ENCODE assay signal across 8 mouse cellular contexts in genomic region chr4:116821694-116822016, GRCm38 (mm10). TPM values are rescaled to one million over a fixed set of nuclear protein-coding genes. Genes with fewer than 3 reads are reported as not detected.
DNase-seq lines count a peak whose midpoint lies in the region; ATAC-seq and TF ChIP-seq lines count a peak whose summit lies in the region.

Gene Hpdl, minus strand, starts transcription at chr4:116821707.

- no peaks in the 10 kb centered on the region for H3K9me3 ChIP-seq in forebrain, embryonic 11.5 days (ENCODE audit: control insufficient read depth, low read length)
- H3K9me3 ChIP-seq in liver, embryonic 11.5 days (ENCODE audit: control insufficient read depth, low read length): no peaks in the 10 kb centered on the region

- H3K36me3 ChIP-seq in heart, adult 2 months (ENCODE audit: control insufficient read depth, insufficient read depth, low read length): no peaks in the 10 kb centered on the region
- H3K36me3 ChIP-seq in forebrain, embryonic 11.5 days (ENCODE audit: control insufficient read depth, insufficient read depth, low read length): no peaks in the 10 kb centered on the region
- H3K36me3 ChIP-seq in liver, embryonic 11.5 days (ENCODE audit: control insufficient read depth, insufficient read depth, low read length): 0 out of 2 replicates have a peak, but pooled peaks cover 2% of the 10 kb centered on the region

- DNase-seq in heart, adult 2 months: no peak
- DNase-seq in heart, adult 9 months (ENCODE audit: low spot score in 2 of 2): no peak
- DNase-seq in 3T3-L1 (ENCODE audit: low read depth, low spot score): peak; percentile 83
- DNase-seq in forebrain, embryonic 11.5 days (ENCODE audit: low spot score): no peak
- no peak for DNase-seq in liver, embryonic 11.5 days (ENCODE audit: low spot score)
- no peak for DNase-seq in urinary bladder, postnatal 25 days (ENCODE audit: low spot score)
- DNase-seq in adrenal gland, adult 8-10 months: no peak
- no peak for DNase-seq in embryo, embryonic 11 days

- no peaks in the 10 kb centered on the region for H3K79me2 ChIP-seq in heart, adult 2 months (replicated peaks; ENCODE audit: control insufficient read depth, insufficient read depth, low read length)

- peak within 1 kb of the TSS; percentile 68 for H3K27ac ChIP-seq in heart, adult 2 months
- no peak within 1 kb of the TSS for H3K27ac ChIP-seq in forebrain, embryonic 11.5 days (ENCODE audit: low read depth, low read length)
- H3K27ac ChIP-seq in liver, embryonic 11.5 days (ENCODE audit: low read depth, low read length): no peak within 1 kb of the TSS

- WGBS in heart, adult 2 months: 12% methylated on average over 9 of the region's 9 CpGs
- 11% methylated on average over 9 of the region's 9 CpGs for WGBS in forebrain, embryonic 11.5 days
- 11% methylated on average over 9 of the region's 9 CpGs for WGBS in liver, embryonic 11.5 days

- TF ChIP-seq EP300 in heart, adult 2 months (IDR thresholded peaks at IDR 0.05; ENCODE audit: insufficient read depth, low read depth, low read length): no peak

- H3K27me3 ChIP-seq in heart, adult 2 months (ENCODE audit: control insufficient read depth, insufficient read depth, low read length): no peaks in the 10 kb centered on the region
- H3K27me3 ChIP-seq in forebrain, embryonic 11.5 days (ENCODE audit: control insufficient read depth, insufficient read depth, low read length): peaks cover 13% of the 10 kb centered on the region
- peaks cover 8% of the 10 kb centered on the region for H3K27me3 ChIP-seq in liver, embryonic 11.5 days (replicated peaks; ENCODE audit: control insufficient read depth, insufficient read depth, low read length)

- no peak; the same call in 1 of the 2 replicates for ATAC-seq in forebrain, embryonic 11.5 days (replicated peaks; ENCODE audit: low FRiP score)
- ATAC-seq in liver, embryonic 11.5 days (replicated peaks; ENCODE audit: low FRiP score): no peak

- no peak for TF ChIP-seq CTCF in heart, adult 2 months (IDR thresholded peaks at IDR 0.05)

- intact Hi-C loops in heart, adult 2 months (cut with DNase I): no loop called here

- H3K9ac ChIP-seq in heart, adult 2 months (ENCODE audit: low read depth, low read length): peak within 1 kb of the TSS; percentile 36
- H3K9ac ChIP-seq in forebrain, embryonic 11.5 days (ENCODE audit: low read length): peak within 1 kb of the TSS; percentile 58
- H3K9ac ChIP-seq in liver, embryonic 11.5 days (ENCODE audit: low read depth, low read length): peak within 1 kb of the TSS; percentile 67

- peak within 1 kb of the TSS; percentile 98 for H3K4me2 ChIP-seq in forebrain, embryonic 11.5 days (ENCODE audit: low read depth, low read length, severe bottlenecking)
- H3K4me2 ChIP-seq in liver, embryonic 11.5 days: peak within 1 kb of the TSS; percentile 100

- H3K4me1 ChIP-seq in heart, adult 2 months (ENCODE audit: control insufficient read depth, insufficient read depth, low read length): peaks cover 2% of the 10 kb centered on the region; the same call in 1 of the 2 replicates
- peaks cover 13% of the 10 kb centered on the region; the same call in 1 of the 2 replicates for H3K4me1 ChIP-seq in forebrain, embryonic 11.5 days (replicated peaks; ENCODE audit: control insufficient read depth, insufficient read depth, low read length)
- peaks cover 11% of the 10 kb centered on the region for H3K4me1 ChIP-seq in liver, embryonic 11.5 days (replicated peaks; ENCODE audit: control insufficient read depth, insufficient read depth, low read length)

- peak within 1 kb of the TSS; percentile 54 for H3K4me3 ChIP-seq in heart, adult 2 months
- H3K4me3 ChIP-seq in forebrain, embryonic 11.5 days (ENCODE audit: low read depth, low read length): peak within 1 kb of the TSS; percentile 37
- H3K4me3 ChIP-seq in liver, embryonic 11.5 days (ENCODE audit: low read depth, low read length): peak within 1 kb of the TSS; percentile 61

- TF ChIP-seq POLR2A in heart, adult 2 months (IDR thresholded peaks at IDR 0.05; ENCODE audit: insufficient read depth, low read depth, low read length): no peak

RNA-seq across cellular contexts. Expression of gene Hpdl, which starts in this region (rescaled TPM):
- total RNA-seq in heart, adult 2 months (2021): 1 to 10 TPM; 3.9 to 4.8 TPM
- 4.0 and 4.3 TPM in 2 replicates for polyA plus RNA-seq in heart, adult 2 months (2012; rRNA removed)
- 1.5 and 1.6 TPM in 2 replicates for polyA plus RNA-seq in forebrain, embryonic 11.5 days (2014; fragmentation: Nextera tagmentation; extraction: Ambion mirVana)
- polyA plus RNA-seq in liver, embryonic 11.5 days (2014; fragmentation: Nextera tagmentation; extraction: Ambion mirVana): 1.2 and 1.4 TPM in 2 replicates
- 1 to 10 TPM; 1.6 to 3.4 (median 3.0) TPM for total RNA-seq in adrenal gland, adult 8-10 months (2022)
